Mouse (Mus musculus): Measurements from ENCODE around the gene Cct4. TPM values are rescaled to one million over a fixed set of nuclear protein-coding genes. Genes with fewer than 3 reads are reported as not detected.

Cct4 gene
- total and polyA plus RNA-seq, 3 experiments = 155 to 353 (median 210) TPM

- no peak for DNase-seq
Measured at GRCm38 (mm10) chr11:22982846-22983245, 7.5 kb upstream of the Cct4 start.

- no peak for DNase-seq
Measured at GRCm38 (mm10) chr11:22985510-22985909, 4.8 kb upstream of the Cct4 start.

DNA sequence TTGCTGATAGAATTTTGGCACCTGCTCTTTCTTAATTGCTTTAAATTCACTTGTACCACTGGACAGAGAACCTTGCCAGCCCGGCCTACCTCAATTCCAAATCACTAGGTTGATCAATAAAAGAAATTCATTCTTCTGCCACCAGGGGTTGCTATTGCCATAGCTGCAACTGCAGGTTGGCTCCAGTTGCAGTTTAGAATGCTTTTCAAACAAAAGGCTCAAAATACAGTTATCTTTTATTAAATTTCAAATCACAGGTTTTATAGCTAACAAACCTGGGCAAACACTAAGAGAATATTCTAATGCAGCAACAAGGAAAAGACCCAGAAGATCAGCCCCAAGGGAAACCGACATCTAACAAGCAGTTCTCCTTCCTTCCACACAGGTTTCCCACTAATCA is 3.0 kb upstream of the Cct4 start:
- peak; percentile 50 for DNase-seq

- DNase-seq = no peak
Measured at GRCm38 (mm10) chr11:22989786-22990185, 533 bp upstream of the Cct4 start.

GRCm38 (mm10) chr11:22991218-22991835 is 1.0 kb downstream of the Cct4 start:
- DNase-seq = no peak

GRCm38 (mm10) chr11:22994271-22994670 is 4.0 kb downstream of the Cct4 start:
- no peak for DNase-seq

- DNase-seq = no peak
Measured at GRCm38 (mm10) chr11:22995461-22995860, 5.1 kb downstream of the Cct4 start.

DNA sequence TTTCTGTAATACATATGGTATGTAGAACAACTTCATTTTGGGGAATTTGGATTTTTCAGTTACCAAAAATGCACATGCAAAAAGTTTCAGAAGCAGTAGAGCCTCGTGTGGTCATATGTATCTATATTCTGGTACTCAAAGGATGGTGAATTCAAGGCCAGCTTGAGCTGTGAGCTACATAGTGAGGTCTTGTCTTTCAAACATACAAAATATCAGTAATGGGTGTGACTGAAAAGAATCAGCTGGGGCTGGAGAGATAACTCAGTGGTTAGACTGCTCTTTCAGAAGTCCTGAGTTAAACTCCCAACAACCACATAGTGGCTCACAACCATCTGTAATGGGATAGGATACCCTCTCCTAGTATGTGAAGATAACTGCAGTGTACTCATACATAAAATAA is 8.0 kb downstream of the Cct4 start:
- DNase-seq = no peak

DNA sequence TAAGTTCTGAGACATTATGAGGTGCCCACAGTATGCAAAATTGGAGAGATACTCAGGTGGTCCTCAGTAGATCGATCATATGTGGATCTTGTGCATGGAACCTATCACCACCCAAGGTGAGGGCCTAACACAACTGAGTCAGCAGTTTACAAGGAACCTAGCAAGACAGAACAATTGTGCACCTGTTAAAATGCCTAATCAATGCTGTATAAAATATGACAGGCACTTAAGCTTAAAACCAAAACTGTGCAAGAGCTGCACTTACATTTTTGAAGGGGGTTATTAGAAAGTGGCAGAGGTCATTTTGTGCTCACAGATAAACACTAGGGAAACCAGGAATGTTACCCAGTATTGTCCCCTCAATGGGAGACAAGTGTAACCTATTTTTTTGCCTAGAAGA is 15.0 kb downstream of the Cct4 start:
- DNase-seq = no peak

DNA sequence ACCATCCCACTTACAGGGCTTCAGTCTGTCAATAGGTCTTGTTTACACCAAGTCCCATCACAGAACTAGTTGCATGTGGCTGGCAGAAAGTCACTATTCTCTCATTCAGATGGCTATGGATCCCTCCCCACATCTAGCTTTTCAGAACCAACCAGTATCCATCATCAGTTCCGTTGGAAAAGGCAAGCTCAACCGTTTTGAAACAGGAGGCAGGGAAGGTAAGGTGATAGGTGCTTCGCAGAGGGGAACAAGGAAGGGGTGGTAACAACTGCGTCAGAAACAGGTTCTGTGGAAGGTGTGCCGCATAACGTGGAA is 16.8 kb downstream of the Cct4 start:
- DNase-seq = no peak

- peak; percentile 88 for DNase-seq
Measured at GRCm38 (mm10) chr11:23007481-23008180, 17.3 kb downstream of the Cct4 start, which contains the start of gene Fam161a. Gene Fam161a, plus strand, starts transcription at chr11:23007531.

DNA sequence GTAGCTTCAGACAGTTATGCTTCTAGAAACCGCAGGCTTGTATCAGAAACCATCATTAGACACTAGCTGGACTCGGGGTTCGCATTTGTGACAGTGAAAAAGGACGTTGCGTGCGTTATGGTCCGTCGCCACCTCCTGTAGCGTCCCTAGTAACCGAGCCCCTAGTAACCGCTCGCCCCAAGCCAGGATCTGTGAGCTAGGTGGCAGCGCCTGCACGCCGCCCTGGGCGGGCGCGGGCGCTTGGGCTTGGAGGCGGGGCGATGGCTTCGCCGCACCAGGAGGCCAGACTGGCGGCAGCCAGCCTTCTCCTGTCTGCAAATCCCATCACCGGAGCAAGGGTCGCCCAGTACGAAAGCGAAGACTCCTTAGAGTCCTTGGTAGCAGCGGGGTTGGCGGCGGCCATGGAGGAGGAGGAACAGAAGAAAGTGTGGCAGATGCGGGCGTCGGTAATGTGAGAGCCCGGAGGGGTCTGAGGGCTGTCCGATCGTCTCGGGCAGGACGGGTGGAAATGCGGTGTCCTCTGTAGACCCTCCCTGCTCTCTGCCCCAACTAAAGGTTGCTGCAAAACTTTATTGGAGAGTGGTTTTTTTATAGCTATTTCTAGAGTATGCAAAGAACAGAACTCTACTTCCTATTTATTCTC is 18.0 kb downstream of the Cct4 start:
- DNase-seq = peak; percentile 93

DNA sequence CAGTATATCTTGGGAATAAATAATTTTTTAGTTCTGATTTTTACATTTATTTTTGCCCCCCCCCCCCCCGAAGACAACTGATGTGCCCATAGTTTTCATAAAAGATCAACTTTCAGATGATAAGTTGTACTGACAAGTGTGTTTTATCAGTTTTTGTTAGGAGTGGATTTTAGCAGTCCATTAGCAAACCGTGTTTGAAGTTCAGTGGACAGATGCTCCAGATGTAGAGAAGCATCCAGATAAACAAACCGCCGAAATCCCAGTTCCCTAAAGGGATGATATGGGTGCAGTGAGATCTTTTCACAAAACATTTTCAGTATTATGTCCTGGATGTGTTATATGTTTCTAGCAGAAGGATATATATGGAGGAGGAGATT is 18.5 kb downstream of the Cct4 start:
- DNase-seq = no peak

DNA sequence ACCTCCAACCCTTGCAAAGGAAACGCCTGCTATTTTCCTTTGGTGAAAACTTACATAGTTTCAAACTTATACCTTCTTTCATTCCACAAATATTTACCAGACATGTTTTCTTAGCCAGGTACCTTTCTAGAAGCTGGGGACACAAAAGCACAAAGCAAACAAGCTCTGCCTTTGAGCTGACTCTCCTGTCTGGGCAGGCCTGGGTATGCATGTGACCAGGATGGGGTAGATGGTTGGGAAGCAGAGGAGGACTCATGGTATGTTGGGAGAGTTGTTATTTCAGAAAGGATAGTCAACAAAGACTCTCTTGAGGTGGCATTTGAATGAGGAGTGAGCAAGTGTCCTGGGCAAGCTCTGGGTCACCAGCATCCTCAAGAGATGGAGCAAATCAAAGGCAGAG is 22.8 kb downstream of the Cct4 start:
- no peak for DNase-seq

GRCm38 (mm10) chr11:23013580-23014294 is 23.4 kb downstream of the Cct4 start:
- DNase-seq = no peak

GRCm38 (mm10) chr11:23014996-23015395 is 24.7 kb downstream of the Cct4 start:
- no peak for DNase-seq

DNA sequence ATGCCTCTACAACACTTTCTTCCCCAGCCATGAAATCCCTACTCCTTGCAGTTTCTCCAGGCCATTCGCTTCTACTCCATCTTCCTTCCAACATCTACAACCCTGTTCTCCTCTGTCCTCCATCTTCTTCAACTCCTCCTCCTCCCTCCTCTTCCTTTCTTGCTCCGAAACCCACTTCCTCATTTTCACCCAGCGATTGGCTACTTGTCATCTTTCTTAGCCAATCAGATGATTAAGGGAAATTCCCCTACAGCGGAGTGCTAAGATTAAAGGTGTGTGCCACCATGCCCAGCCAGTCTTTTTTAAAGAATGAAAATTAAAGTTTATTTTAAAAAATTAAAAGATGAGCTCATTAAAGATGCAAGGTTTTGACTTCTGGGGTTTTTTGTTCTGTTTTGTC is 27.6 kb downstream of the Cct4 start:
- DNase-seq = no peak

GRCm38 (mm10) chr11:23020116-23020770 is 29.9 kb downstream of the Cct4 start:
- DNase-seq = peak; percentile 52

DNA sequence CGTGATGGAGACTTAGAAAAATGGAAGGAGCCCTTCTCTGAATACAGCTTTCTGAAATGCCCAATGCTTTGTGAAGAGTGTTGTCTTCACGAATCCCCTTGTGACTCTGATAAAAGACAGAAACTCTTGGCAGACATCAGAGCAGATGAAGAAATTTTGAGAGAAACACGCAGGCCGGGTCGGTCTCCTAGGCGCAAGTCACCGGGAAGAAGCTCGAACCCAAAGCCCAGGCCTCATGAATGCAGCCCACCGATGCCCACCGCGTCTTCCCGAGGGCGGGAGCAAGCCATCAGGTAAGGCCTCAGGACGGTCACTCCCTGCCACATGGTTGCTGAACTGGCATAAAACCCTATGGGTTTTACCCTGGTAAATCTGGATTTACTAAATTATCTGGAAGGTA is 30.5 kb downstream of the Cct4 start:
- DNase-seq = no peak

DNA sequence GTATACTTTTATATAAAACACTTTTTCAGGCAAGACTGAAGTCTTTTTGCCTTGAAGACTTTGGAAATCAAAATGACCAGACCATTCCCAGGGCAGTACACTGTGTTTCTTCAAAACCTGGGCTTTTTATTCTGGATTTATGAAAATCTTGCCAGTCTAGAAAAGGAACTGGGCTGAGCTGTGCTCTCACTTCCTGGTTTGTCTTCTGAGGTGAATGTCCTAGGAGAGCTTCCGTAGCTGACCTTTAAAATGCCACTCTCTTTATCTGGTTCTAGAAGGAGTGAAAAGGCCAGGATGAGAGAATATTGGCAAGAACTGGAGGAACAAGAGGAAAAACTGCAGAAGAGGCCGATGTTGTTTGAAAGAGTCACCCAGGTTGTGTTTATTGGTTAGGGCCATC is 32.8 kb downstream of the Cct4 start:
- no peak for DNase-seq

DNA sequence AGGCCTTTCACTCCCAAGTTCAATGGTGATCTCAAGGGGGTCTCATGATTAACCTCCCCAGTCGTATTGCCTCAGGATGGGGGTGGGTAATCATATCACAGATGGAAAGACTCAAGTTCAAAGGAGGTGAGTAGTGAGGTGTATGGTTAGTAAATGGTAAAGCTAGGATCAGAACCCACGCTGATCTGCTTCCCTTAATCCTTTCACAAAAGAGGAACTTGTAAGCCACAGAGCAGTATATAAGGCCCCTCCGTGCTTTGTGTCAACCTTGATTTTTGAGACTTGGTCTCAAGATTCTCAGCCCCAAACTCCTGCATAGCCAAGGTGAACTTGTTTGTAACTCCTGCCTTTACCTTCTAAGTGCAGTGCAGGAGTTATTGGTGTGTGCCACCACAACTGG is 33.9 kb downstream of the Cct4 start:
- no peak for DNase-seq

GRCm38 (mm10) chr11:23028957-23029356 is 38.6 kb downstream of the Cct4 start:
- DNase-seq = no peak

DNA sequence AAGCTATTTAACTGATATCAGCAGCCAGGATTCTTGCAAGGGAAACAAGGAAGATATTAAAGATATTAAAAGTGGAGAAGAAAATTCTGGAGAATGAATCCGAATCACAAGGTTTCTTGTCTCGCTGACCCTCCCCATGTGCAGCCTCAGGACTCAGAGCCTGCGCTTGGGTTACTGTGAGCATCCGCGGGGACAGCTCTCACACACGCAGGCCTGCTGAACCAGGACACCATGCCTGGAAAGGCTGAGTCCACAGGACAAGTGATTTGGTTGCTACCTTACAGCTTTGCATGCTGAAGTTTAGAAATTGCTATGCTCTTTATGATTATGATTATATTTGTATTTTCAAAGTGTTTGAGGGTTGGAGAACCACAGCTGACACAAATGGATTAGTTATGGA is 39.1 kb downstream of the Cct4 start:
- DNase-seq = no peak
